Mouse (Mus musculus) retina, postnatal 7 days (tissue): ENCODE data around the gene Abcd1.

ENCODE experiments used
- DNase-seq: peaks from one replicate; pipeline ENCODE4 v3.0.0-alpha.2; 2012; ENCODE audit warnings: low read depth, low spot score

The Abcd1 gene

GRCm38 (mm10) chrX:73716109-73716661 lies at the start of gene Abcd1, which contains the start of gene Bcap31:
Abcd1 (plus strand) TSS chrX:73716597.
Bcap31 (minus strand) TSS chrX:73716175.
- peak; percentile 86 for DNase-seq

GRCm38 (mm10) chrX:73672031-73672431 lies 44.4 kb upstream of the Abcd1 start:
- peak; percentile 67 for DNase-seq

- no peak for DNase-seq
Observed at GRCm38 (mm10) chrX:73672879-73673618, 43.3 kb upstream of the Abcd1 start, which contains the start of gene Slc6a8. Slc6a8 (plus strand) TSS chrX:73673150.

- DNase-seq: no peak
Observed at GRCm38 (mm10) chrX:73673619-73673967, 42.8 kb upstream of the Abcd1 start.

GRCm38 (mm10) chrX:73673968-73674661 lies 42.3 kb upstream of the Abcd1 start:
- DNase-seq: no peak

GRCm38 (mm10) chrX:73675231-73675630 lies 41.2 kb upstream of the Abcd1 start:
- DNase-seq: no peak

- no peak for DNase-seq
Observed at GRCm38 (mm10) chrX:73676668-73677067, 39.7 kb upstream of the Abcd1 start.

GRCm38 (mm10) chrX:73684156-73684555 lies 32.2 kb upstream of the Abcd1 start:
- DNase-seq: no peak

GRCm38 (mm10) chrX:73684978-73685377 lies 31.4 kb upstream of the Abcd1 start:
- DNase-seq: no peak

GRCm38 (mm10) chrX:73685629-73686028 lies 30.8 kb upstream of the Abcd1 start:
- DNase-seq: no peak

- no peak for DNase-seq
Observed at GRCm38 (mm10) chrX:73690917-73691629, 25.3 kb upstream of the Abcd1 start.

- no peak for DNase-seq
Observed at GRCm38 (mm10) chrX:73700472-73700871, 15.9 kb upstream of the Abcd1 start.

- no peak for DNase-seq
Observed at GRCm38 (mm10) chrX:73715476-73716108, 805 bp upstream of the Abcd1 start.

GRCm38 (mm10) chrX:73716709-73717545 lies 530 bp downstream of the Abcd1 start:
- no peak for DNase-seq

GRCm38 (mm10) chrX:73717667-73718066 lies 1.3 kb downstream of the Abcd1 start:
- DNase-seq: no peak

- no peak for DNase-seq
Observed at GRCm38 (mm10) chrX:73718271-73718670, 1.9 kb downstream of the Abcd1 start.

- no peak for DNase-seq
Observed at GRCm38 (mm10) chrX:73718686-73719362, 2.4 kb downstream of the Abcd1 start.

GRCm38 (mm10) chrX:73730908-73731307 lies 14.5 kb downstream of the Abcd1 start:
- DNase-seq: no peak

- DNase-seq: no peak
Observed at GRCm38 (mm10) chrX:73738155-73738554, 21.8 kb downstream of the Abcd1 start.

- DNase-seq: no peak
Observed at GRCm38 (mm10) chrX:73739151-73739550, 22.8 kb downstream of the Abcd1 start.
